Mouse (Mus musculus) megakaryocyte, embryonic 14.5 days (primary cell): ENCODE results near the gene Cdadc1.

ENCODE experiments used
- FLI1 ChIP-seq: IDR thresholded peaks from 2 replicates; pipeline ENCODE4 v1.6.1; 2012; ENCODE audit warnings: low read length, inconsistent platforms, mixed read lengths
- GATA1 ChIP-seq: IDR thresholded peaks from 3 replicates; pipeline ENCODE4 v1.6.1; 2012; ENCODE audit warnings: mixed read lengths, low read length, inconsistent platforms, borderline replicate concordance

- no peak for TF ChIP-seq GATA1
- no peak for TF ChIP-seq FLI1
Measured at GRCm38 (mm10) chr14:59612920-59613625, 15.3 kb upstream of the Cdadc1 start.
